In the genomic region with DNA sequence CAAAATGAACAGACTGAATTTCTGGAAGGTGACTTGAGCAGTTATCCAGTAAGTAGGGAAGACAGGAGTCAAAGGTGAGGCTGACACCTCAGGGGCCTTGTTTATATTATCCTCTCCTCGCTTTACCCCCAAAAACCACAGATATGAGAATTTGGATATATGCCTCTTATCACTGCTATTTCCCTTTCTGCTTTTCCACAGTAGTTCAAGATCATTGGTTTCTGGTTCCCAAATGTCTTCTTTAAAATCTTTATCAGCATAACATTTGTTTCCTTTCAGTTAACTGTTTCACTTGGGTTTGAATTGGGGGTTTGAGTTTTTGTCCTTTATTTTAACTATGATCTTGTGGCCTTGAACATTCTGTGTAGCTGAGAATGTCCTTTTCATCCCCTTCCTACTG, we compare ENCODE assay signal across 18 mouse cellular contexts. TPM values are rescaled to one million over a fixed set of nuclear protein-coding genes. Genes with fewer than 3 reads are reported as not detected.
DNase-seq lines count a peak whose midpoint lies in the region; ATAC-seq lines count a peak whose summit lies in the region.
"Had no signal": no experiment of that assay in that cellular context is flagged by ENCODE, and none has a peak within 500 bp of the region (broad histone marks: within the 10 kb centered on the region; RNA-seq: fewer than 3 reads in every experiment).

No protein-coding gene starts in this region.

- H3K9me3 ChIP-seq in forebrain, embryonic 16.5 days (ENCODE audit: control insufficient read depth, low read length) = no peaks in the 10 kb centered on the region
- no peaks in the 10 kb centered on the region for H3K9me3 ChIP-seq in intestine, embryonic 16.5 days (ENCODE audit: control insufficient read depth, low read length)
- H3K9me3 ChIP-seq: embryonic facial prominence, embryonic 10.5 days; embryonic facial prominence, embryonic 12.5 days; forebrain, embryonic 13.5 days; forebrain, embryonic 15.5 days had no signal

- no peak overlapping the region for H3K4me2 ChIP-seq in forebrain, embryonic 16.5 days (ENCODE audit: low read length)
- H3K4me2 ChIP-seq in intestine, embryonic 16.5 days (ENCODE audit: low read depth, low read length) = no peak overlapping the region
- H3K4me2 ChIP-seq: embryonic facial prominence, embryonic 12.5 days; forebrain, embryonic 13.5 days; forebrain, embryonic 15.5 days had no signal

- 0 out of 2 replicates have a peak, but pooled peaks have one; percentile 16 for ATAC-seq in megakaryocyte progenitor cell, adult 5-6 weeks (replicated peaks; ENCODE audit: poor library complexity)
- ATAC-seq in forebrain, embryonic 16.5 days = no peak
- no peak for ATAC-seq in intestine, embryonic 16.5 days
- ATAC-seq: forebrain, embryonic 13.5 days; forebrain, embryonic 15.5 days had no signal

- 89% methylated on average over 1 of the region's 1 CpGs for WGBS in forebrain, embryonic 16.5 days
- 83% methylated on average over 1 of the region's 1 CpGs for WGBS in intestine, embryonic 16.5 days

- H3K36me3 ChIP-seq in forebrain, embryonic 16.5 days (ENCODE audit: control insufficient read depth, insufficient read depth) = no peaks in the 10 kb centered on the region
- H3K36me3 ChIP-seq in intestine, embryonic 16.5 days (ENCODE audit: control insufficient read depth, insufficient read depth, low read length) = no peaks in the 10 kb centered on the region
- H3K36me3 ChIP-seq: embryonic facial prominence, embryonic 10.5 days; embryonic facial prominence, embryonic 12.5 days; forebrain, embryonic 15.5 days had no signal

- no peak overlapping the region for H3K9ac ChIP-seq in forebrain, embryonic 16.5 days (replicated peaks; ENCODE audit: low read depth, low read length)
- H3K9ac ChIP-seq in intestine, embryonic 16.5 days (ENCODE audit: low read depth, low read length) = no peak overlapping the region
- H3K9ac ChIP-seq: embryonic facial prominence, embryonic 12.5 days; forebrain, embryonic 13.5 days; forebrain, embryonic 15.5 days had no signal

- H3K4me1 ChIP-seq in forebrain, embryonic 16.5 days (replicated peaks; ENCODE audit: control insufficient read depth, insufficient read depth, low read length) = no peaks in the 10 kb centered on the region
- H3K4me1 ChIP-seq in intestine, embryonic 16.5 days (ENCODE audit: control insufficient read depth, insufficient read depth, low read length) = no peaks in the 10 kb centered on the region
- H3K4me1 ChIP-seq: embryonic facial prominence, embryonic 10.5 days; embryonic facial prominence, embryonic 12.5 days; forebrain, embryonic 13.5 days; forebrain, embryonic 15.5 days had no signal

- H3K4me3 ChIP-seq in forebrain, embryonic 16.5 days (replicated peaks; ENCODE audit: low read length) = no peak overlapping the region
- H3K4me3 ChIP-seq in intestine, embryonic 16.5 days (ENCODE audit: low read length) = no peak overlapping the region
- H3K4me3 ChIP-seq: embryonic facial prominence, embryonic 10.5 days; embryonic facial prominence, embryonic 12.5 days; forebrain, embryonic 13.5 days; forebrain, embryonic 15.5 days had no signal

- no peak overlapping the region for H3K27ac ChIP-seq in forebrain, embryonic 16.5 days (ENCODE audit: low read length)
- H3K27ac ChIP-seq in intestine, embryonic 16.5 days (ENCODE audit: low read length) = no peak overlapping the region
- H3K27ac ChIP-seq: embryonic facial prominence, embryonic 10.5 days; embryonic facial prominence, embryonic 12.5 days; forebrain, embryonic 13.5 days; forebrain, embryonic 15.5 days had no signal

- H3K27me3 ChIP-seq in forebrain, embryonic 16.5 days (replicated peaks; ENCODE audit: control insufficient read depth, insufficient read depth, low read length) = no peaks in the 10 kb centered on the region
- no peaks in the 10 kb centered on the region for H3K27me3 ChIP-seq in intestine, embryonic 16.5 days (replicated peaks; ENCODE audit: control insufficient read depth, insufficient read depth, low read length)
- H3K27me3 ChIP-seq: embryonic facial prominence, embryonic 12.5 days; forebrain, embryonic 13.5 days; forebrain, embryonic 15.5 days had no signal

- DNase-seq in MEL-GATA-1-ER (ENCODE audit: extremely low read depth, low read depth) = peak; percentile 55
- no peak for DNase-seq in heart, postnatal 36 days
- DNase-seq: adrenal gland, adult 2 months; adrenal gland, postnatal 10 days; adrenal gland, postnatal 25 days; cerebellum, adult 11 months; cerebellum, adult 18-20 months; cerebellum, adult 8-10 months; cerebellum, adult 9-11 months; cerebellum, postnatal 14 days; cerebellum, postnatal 36 days had no signal

- intact Hi-C loops in heart, postnatal 36 days (cut with DNase I) = no loop called here

RNA-seq across cellular contexts. Expression of a gene that starts 47.8 kb away (rescaled TPM):
- 2.0 and 5.5 TPM in 2 replicates for total RNA-seq in megakaryocyte progenitor cell, adult 5-6 weeks (2015)
- total RNA-seq in megakaryocyte progenitor cell, adult 5-6 weeks (2017) = 1.00 and 1.5 TPM in 2 replicates
- polyA plus RNA-seq in forebrain, embryonic 16.5 days (2015; fragmentation: Nextera tagmentation; extraction: Ambion mirVana) = 0.30 TPM in 2 replicates
- total RNA-seq in heart, postnatal 36 days (2021) = 1 to 10 TPM; 1.5 to 1.8 TPM
- polyA plus RNA-seq in intestine, embryonic 16.5 days (2015; fragmentation: Nextera tagmentation; extraction: Ambion mirVana) = 0.33 and 0.49 TPM in 2 replicates
